Mouse (Mus musculus) lung, postnatal 0 days (tissue): ENCODE results near the gene Ablim1. TPM values are rescaled to one million over a fixed set of nuclear protein-coding genes. Genes with fewer than 3 reads are reported as not detected.

Experiments used
- ATAC-seq: fragments of 200-750 bp; cut with Nextera tagmentation; 2 replicates; pipeline ENCODE4 v1.8.0; 2017; ENCODE audit warnings: moderate library complexity
- DNase-seq: peaks from one replicate; pipeline ENCODE4 v3.0.0-alpha.2; 2016; ENCODE audit warnings: low spot score
- H3K27ac ChIP-seq: fragments of 300-500 bp; sonication (generic); 2 replicates; pipeline ENCODE4 v1.5.1; 2014; ENCODE audit warnings: antibody characterized with exemption, mild to moderate bottlenecking, low read length, mixed read lengths
- H3K27me3 ChIP-seq: fragments of 300-500 bp; sonication (generic); replicated peaks from 2 replicates; pipeline ENCODE4 v1.6.1; 2014; ENCODE audit warnings: low read length, mixed read lengths; ENCODE audit not compliant: insufficient read depth
- H3K36me3 ChIP-seq: fragments of 300-500 bp; sonication (generic); 2 replicates; pipeline ENCODE4 v1.6.1; 2014; ENCODE audit warnings: low read length, mixed read lengths; ENCODE audit not compliant: insufficient read depth
- H3K4me1 ChIP-seq: fragments of 300-500 bp; sonication (generic); 2 replicates; pipeline ENCODE4 v1.6.1; 2014; ENCODE audit warnings: antibody characterized with exemption, low read depth, low read length, mixed read lengths; ENCODE audit not compliant: insufficient read depth
- H3K4me2 ChIP-seq: fragments of 300-500 bp; sonication (generic); replicated peaks from 2 replicates; pipeline ENCODE4 v1.6.1; 2014; ENCODE audit warnings: low read depth, mild to moderate bottlenecking, low read length, moderate library complexity, mixed read lengths
- H3K4me3 ChIP-seq: fragments of 300-500 bp; sonication (generic); 2 replicates; pipeline ENCODE4 v1.5.1; 2014; ENCODE audit warnings: low read depth, low read length
- H3K9ac ChIP-seq: fragments of 300-500 bp; sonication (generic); replicated peaks from 2 replicates; pipeline ENCODE4 v1.6.1; 2014; ENCODE audit warnings: low read depth, mild to moderate bottlenecking
- H3K9me3 ChIP-seq: fragments of 300-500 bp; sonication (generic); 2 replicates; pipeline ENCODE4 v1.6.1; 2016; ENCODE audit warnings: low read length, mixed read lengths
- CTCF ChIP-seq: IDR thresholded peaks from 2 replicates; pipeline ENCODE4 v1.5.1; 2016; ENCODE audit warnings: antibody characterized with exemption, mild to moderate bottlenecking
- EP300 ChIP-seq: IDR thresholded peaks from 2 replicates; pipeline ENCODE4 v1.6.1; 2016; ENCODE audit warnings: antibody characterized with exemption, mild to moderate bottlenecking, control low read depth
- WGBS: fragments of 180-500 bp; shearing (Covaris S2); extraction: QIAGEN DNeasy Blood & Tissue Kit; methylation state at CpG from one replicate; pipeline ENCODE4 v1.1.7; 2014; 5-methylcytosine and 5-hydroxymethylcytosine counted together
- polyA plus RNA-seq: library from polyadenylated mRNA; unstranded; fragments of >200 nt; fragmentation: Nextera tagmentation; extraction: Ambion mirVana; gene quantifications from 2 replicates; pipeline ENCODE4 v1.2.1, GENCODE M21; 2015

Ablim1 gene
- polyA plus RNA-seq, 1 experiment from 2014 or later = 50.1 TPM

GRCm38 (mm10) chr19:57274717-57275116, 40.0 kb downstream of the Ablim1 start:
- WGBS = 32% methylated on average over 6 of the region's 6 CpGs
- Histone ChIP-seq H3K27me3 (no peaks in the 10 kb centered on the region), H3K4me2 (peak overlapping the region; percentile 25), H3K36me3 (no peaks in the 10 kb centered on the region), H3K4me3 (no peak overlapping the region), H3K9ac (no peak overlapping the region), H3K27ac (peak overlapping the region; percentile 38), H3K9me3 (no peaks in the 10 kb centered on the region), H3K4me1 (peaks cover 20% of the 10 kb centered on the region; the same call in 1 of the 2 replicates)
- ATAC-seq (peak; percentile 35), DNase-seq (peak; percentile 80)
- TF ChIP-seq EP300 (no peak; the same call in 1 of the 2 replicates), CTCF (no peak)

- Histone ChIP-seq H3K9me3 (no peaks in the 10 kb centered on the region), H3K27ac (peak overlapping the region; percentile 23), H3K4me3 (no peak overlapping the region), H3K27me3 (no peaks in the 10 kb centered on the region), H3K9ac (no peak overlapping the region), H3K4me2 (peak overlapping the region; percentile 25), H3K36me3 (no peaks in the 10 kb centered on the region), H3K4me1 (peaks cover 20% of the 10 kb centered on the region; the same call in 1 of the 2 replicates)
- 43% methylated on average over 12 of the region's 12 CpGs for WGBS
- ATAC-seq = no peak
- TF ChIP-seq CTCF (no peak), EP300 (no peak)
- DNase-seq = no peak
These were observed 40.4 kb downstream of the Ablim1 start for GRCm38 (mm10) chr19:57274286-57274685.

GRCm38 (mm10) chr19:57272824-57273613, 41.7 kb downstream of the Ablim1 start:
- peak; percentile 88 for ATAC-seq
- H3K36me3 ChIP-seq = no peaks in the 10 kb centered on the region
- peak overlapping the region; percentile 47 for H3K27ac ChIP-seq
- peak; percentile 95 for DNase-seq
- no peak overlapping the region for H3K4me3 ChIP-seq
- no peak overlapping the region for H3K9ac ChIP-seq
- WGBS = 39% methylated on average over 13 of the region's 13 CpGs
- H3K27me3 ChIP-seq = no peaks in the 10 kb centered on the region
- H3K9me3 ChIP-seq = no peaks in the 10 kb centered on the region
- H3K4me2 ChIP-seq = peak overlapping the region; percentile 25; the same call in 1 of the 2 replicates
- H3K4me1 ChIP-seq = peaks cover 17% of the 10 kb centered on the region; the same call in 1 of the 2 replicates
- TF ChIP-seq CTCF (no peak), EP300 (peak; percentile 71)

- Histone ChIP-seq H3K4me3 (no peak overlapping the region), H3K4me1 (peaks cover 10% of the 10 kb centered on the region; the same call in 1 of the 2 replicates), H3K36me3 (no peaks in the 10 kb centered on the region), H3K27ac (no peak overlapping the region), H3K9me3 (no peaks in the 10 kb centered on the region), H3K4me2 (no peak overlapping the region), H3K27me3 (no peaks in the 10 kb centered on the region), H3K9ac (no peak overlapping the region)
- DNase-seq (no peak), ATAC-seq (no peak)
- 79% methylated on average over 16 of the region's 16 CpGs for WGBS
- TF ChIP-seq EP300 (no peak), CTCF (no peak)
These were observed 43.0 kb downstream of the Ablim1 start for GRCm38 (mm10) chr19:57271757-57272156.

GRCm38 (mm10) chr19:57270711-57271110, 44.0 kb downstream of the Ablim1 start:
- TF ChIP-seq CTCF = no peak
- TF ChIP-seq EP300 = no peak
- Histone ChIP-seq H3K4me1 (peaks cover 8% of the 10 kb centered on the region; the same call in 1 of the 2 replicates), H3K4me2 (no peak overlapping the region), H3K4me3 (no peak overlapping the region), H3K27me3 (no peaks in the 10 kb centered on the region), H3K27ac (no peak overlapping the region), H3K36me3 (no peaks in the 10 kb centered on the region), H3K9ac (no peak overlapping the region), H3K9me3 (no peaks in the 10 kb centered on the region)
- ATAC-seq (no peak), DNase-seq (peak; percentile 40)
- WGBS = 58% methylated on average over 6 of the region's 6 CpGs

GRCm38 (mm10) chr19:57269791-57270190, 44.9 kb downstream of the Ablim1 start:
- H3K4me2 ChIP-seq = no peak overlapping the region
- no peak for TF ChIP-seq EP300
- TF ChIP-seq CTCF = no peak
- H3K4me3 ChIP-seq = no peak overlapping the region
- H3K9ac ChIP-seq = no peak overlapping the region
- no peaks in the 10 kb centered on the region for H3K36me3 ChIP-seq
- H3K27ac ChIP-seq = no peak overlapping the region
- ATAC-seq = no peak
- H3K4me1 ChIP-seq = peaks cover 8% of the 10 kb centered on the region; the same call in 1 of the 2 replicates
- H3K27me3 ChIP-seq = no peaks in the 10 kb centered on the region
- 89% methylated on average over 6 of the region's 6 CpGs for WGBS
- no peaks in the 10 kb centered on the region for H3K9me3 ChIP-seq
- DNase-seq = no peak
